Mouse (Mus musculus) CD4-positive, CD25-positive, alpha-beta regulatory T cell (primary cell): Measurements from ENCODE around the gene Krt32. TPM values are rescaled to one million over a fixed set of nuclear protein-coding genes. Genes with fewer than 3 reads are reported as not detected.

ENCODE experiments used
- polyA plus RNA-seq: library from polyadenylated mRNA; unstranded; fragments of 100-300 nt; shearing (Covaris generic); gene quantifications from one replicate; pipeline ENCODE4 v1.2.1, GENCODE M21; 2017

Gene Krt32
- not detected for polyA plus RNA-seq

DNA sequence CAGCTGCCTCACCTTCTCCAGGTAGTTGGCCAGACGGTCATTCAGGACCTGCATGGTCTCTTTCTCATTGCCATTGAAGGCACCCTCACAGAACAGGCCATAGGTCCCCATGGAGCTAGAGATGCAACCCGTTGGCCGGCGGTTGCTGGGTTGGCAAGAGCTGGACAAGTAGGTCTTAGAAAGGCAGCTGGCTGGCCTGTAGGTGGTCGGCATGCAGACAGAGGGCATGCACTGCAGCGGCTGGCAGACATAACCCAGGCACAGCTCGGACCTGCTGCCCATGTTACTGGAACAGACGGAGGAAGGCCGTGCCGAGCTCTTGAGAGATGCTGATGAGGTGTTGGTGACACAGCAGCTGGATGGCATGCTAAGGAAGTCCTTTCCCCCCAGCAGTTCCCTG, at the start of gene Krt32:
Krt32 (minus strand) TSS at position 366 of the 400 bp plus-strand sequence.

DNA sequence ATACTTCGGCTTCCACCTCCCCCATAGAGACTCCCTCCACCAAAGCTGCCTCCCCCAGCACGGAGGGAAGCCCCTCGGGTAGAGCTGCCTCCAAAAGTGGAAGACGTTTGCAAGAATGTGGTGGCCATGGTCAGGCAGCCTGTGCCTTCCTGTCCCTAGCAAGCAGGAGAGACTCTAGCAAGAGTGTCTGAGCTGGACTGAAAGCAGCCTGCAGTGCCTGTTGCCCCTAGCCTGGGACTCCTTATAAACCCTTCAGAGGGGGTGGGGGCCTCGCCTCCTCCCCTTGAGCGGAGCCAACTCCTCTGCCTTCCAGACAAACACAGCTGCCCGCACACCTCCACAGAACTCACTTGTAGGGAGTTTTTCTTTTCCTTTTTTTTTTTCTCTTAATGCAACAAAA, 47.7 kb upstream of the Krt32 start, which contains the start of gene Krt15:
Krt15 (minus strand) TSS at position 198 of the 400 bp plus-strand sequence.

DNA sequence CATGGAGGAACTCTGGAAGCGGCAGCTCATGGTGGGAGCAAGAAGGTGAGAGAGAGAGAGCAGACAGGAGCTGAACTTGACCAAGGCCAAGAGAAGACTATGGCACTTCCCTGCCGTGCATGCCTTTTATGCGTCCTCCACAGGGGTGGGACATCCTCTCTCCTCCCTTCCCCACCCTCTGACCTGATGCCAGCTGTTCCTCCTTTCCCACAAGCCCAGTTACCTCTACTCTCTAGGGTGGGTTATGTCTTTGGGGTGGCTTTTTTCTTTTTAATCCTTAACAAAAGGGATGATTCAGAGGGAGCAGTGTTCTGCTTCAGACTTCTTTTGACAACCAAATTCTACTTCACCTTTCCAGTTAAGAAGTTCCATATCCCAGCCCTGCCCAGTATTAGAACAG, 33.4 kb upstream of the Krt32 start, which contains the start of gene Krt13:
Krt13 (minus strand) TSS at position 101 of the 400 bp plus-strand sequence.

GRCm38 (mm10) chr11:100105576-100106122, 17.6 kb upstream of the Krt32 start, which contains the start of gene Krt36:
Krt36 (minus strand) TSS chr11:100105626.

GRCm38 (mm10) chr11:100096141-100096540, 8.1 kb upstream of the Krt32 start, which contains the start of gene Krt35:
Krt35 (minus strand) TSS chr11:100096241.

DNA sequence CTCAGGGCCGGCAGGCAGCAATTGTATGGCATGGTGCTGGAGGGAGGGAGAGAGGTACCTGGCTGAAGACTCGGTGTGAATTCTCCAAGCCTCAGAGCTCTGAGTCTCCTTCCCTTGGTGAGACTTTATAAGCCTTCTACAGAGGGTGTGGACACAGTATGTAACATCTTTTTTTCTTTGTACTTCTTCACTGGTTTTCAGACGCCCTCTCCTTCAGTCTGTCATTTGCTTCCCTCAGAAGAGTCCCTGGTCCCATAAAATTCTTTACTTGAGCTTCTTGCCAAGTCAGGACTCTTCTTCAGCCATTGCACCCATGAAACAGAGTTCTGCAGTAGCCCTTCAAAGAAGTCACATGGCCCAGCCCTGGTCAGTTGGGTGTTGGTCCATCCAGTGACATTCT, 37.6 kb downstream of the Krt32 start, which contains the start of gene Krt31:
Krt31 (minus strand) TSS at position 101 of the 400 bp plus-strand sequence.

GRCm38 (mm10) chr11:100041454-100041853, 46.6 kb downstream of the Krt32 start, which contains the start of gene Krt34:
Krt34 (minus strand) TSS chr11:100041554.

Other genes starting within 250 kb of the Krt32 start
- gene Krtap4-16, start 236.6 kb downstream of the Krt32 start, polyA plus RNA-seq: not detected
- not detected for gene Gm11568, start 230.3 kb downstream of the Krt32 start, polyA plus RNA-seq
- gene Gm11559, start 223.8 kb downstream of the Krt32 start, polyA plus RNA-seq: not detected
- not detected for gene Krtap9-1, start 214.8 kb downstream of the Krt32 start, polyA plus RNA-seq
- gene Gm11567, start 209.0 kb downstream of the Krt32 start, polyA plus RNA-seq: not detected
- gene Krtap31-1, start 180.3 kb downstream of the Krt32 start, polyA plus RNA-seq: not detected
- gene Gm11565, start 173.5 kb downstream of the Krt32 start, polyA plus RNA-seq: not detected
- not detected for gene Krtap31-2, start 151.9 kb downstream of the Krt32 start, polyA plus RNA-seq
- gene Krtap9-5, start 139.8 kb downstream of the Krt32 start, polyA plus RNA-seq: not detected
- not detected for gene Krtap29-1, start 109.2 kb downstream of the Krt32 start, polyA plus RNA-seq
- gene Krtap16-1, start 101.6 kb downstream of the Krt32 start, polyA plus RNA-seq: not detected
- not detected for gene Krtap17-1, start 94.2 kb downstream of the Krt32 start, polyA plus RNA-seq
- not detected for gene Krt33a, start 72.0 kb downstream of the Krt32 start, polyA plus RNA-seq
- not detected for gene Krt33b, start 58.4 kb downstream of the Krt32 start, polyA plus RNA-seq
- gene Krt34, start 46.7 kb downstream of the Krt32 start, polyA plus RNA-seq: not detected
- not detected for gene Krt31, start 37.7 kb downstream of the Krt32 start, polyA plus RNA-seq
- not detected for gene Krt35, start 8.0 kb upstream of the Krt32 start, polyA plus RNA-seq
- not detected for gene Krt36, start 17.4 kb upstream of the Krt32 start, polyA plus RNA-seq
- not detected for gene Krt13, start 33.3 kb upstream of the Krt32 start, polyA plus RNA-seq
- not detected for gene Krt15, start 47.7 kb upstream of the Krt32 start, polyA plus RNA-seq
- gene Krt19, start 60.4 kb upstream of the Krt32 start, polyA plus RNA-seq: not detected
- not detected for gene Krt9, start 105.0 kb upstream of the Krt32 start, polyA plus RNA-seq
- not detected for gene Krt14, start 119.3 kb upstream of the Krt32 start, polyA plus RNA-seq
- not detected for gene Krt16, start 160.7 kb upstream of the Krt32 start, polyA plus RNA-seq
- 0.30 TPM for gene Krt17, start 172.8 kb upstream of the Krt32 start, polyA plus RNA-seq
- gene Krt42, start 181.6 kb upstream of the Krt32 start, polyA plus RNA-seq: not detected
- gene Eif1, start 231.7 kb upstream of the Krt32 start, polyA plus RNA-seq: 2,424 TPM
- not detected for gene Gast, start 246.2 kb upstream of the Krt32 start, polyA plus RNA-seq